Mouse (Mus musculus) lung, adult 2 months (tissue): ENCODE results near the gene Il21. TPM values are rescaled to one million over a fixed set of nuclear protein-coding genes. Genes with fewer than 3 reads are reported as not detected.

Source experiments
- DNase-seq: peaks from one replicate; pipeline ENCODE4 v3.0.0; 2022
- H3K4me1 ChIP-seq: fragments of 200-500 bp; 2 replicates; pipeline ENCODE4 v1.6.1; 2011; ENCODE audit warnings: low read length; ENCODE audit not compliant: control insufficient read depth, insufficient read depth
- H3K4me3 ChIP-seq: fragments of 200-500 bp; replicated peaks from 2 replicates; pipeline ENCODE3; 2011; ENCODE audit warnings: low read depth, mild to moderate bottlenecking, control low read depth, low read length; ENCODE audit errors: extremely low read depth
- CTCF ChIP-seq: fragments of 200-500 bp; IDR thresholded peaks from 2 replicates; pipeline ENCODE4 v1.5.1; 2011; ENCODE audit warnings: mild to moderate bottlenecking, low read length, control low read depth; ENCODE audit not compliant: insufficient read depth
- POLR2A ChIP-seq: fragments of 200-500 bp; IDR thresholded peaks from 2 replicates; pipeline ENCODE4 v1.6.1; 2011; ENCODE audit warnings: low read depth, mild to moderate bottlenecking, control low read depth, low read length, borderline replicate concordance; ENCODE audit errors: extremely low read depth
- WGBS: fragments of 180-500 bp; shearing (Covaris S2); methylation state at CpG from one replicate; pipeline ENCODE4 v1.1.7; 2018; 5-methylcytosine and 5-hydroxymethylcytosine counted together
- polyA plus RNA-seq: library from polyadenylated mRNA; depleted of rRNA; stranded (reverse); fragments of >200 nt; gene quantifications from 2 replicates; pipeline ENCODE4 v1.2.3, GENCODE M21; 2012

The Il21 gene
- polyA plus RNA-seq, 1 experiment, result not detected

GRCm38 (mm10) chr3:37201122-37201916 is 31.1 kb downstream of the Il21 start:
- TF ChIP-seq CTCF, result no peak
- no peak for TF ChIP-seq POLR2A
- 52% methylated on average over 6 of the region's 6 CpGs for WGBS
- no peak overlapping the region for H3K4me3 ChIP-seq
- DNase-seq, result no peak
- H3K4me1 ChIP-seq, result peaks cover 2% of the 10 kb centered on the region; the same call in 1 of the 2 replicates

GRCm38 (mm10) chr3:37198302-37198701 is 34.1 kb downstream of the Il21 start:
- DNase-seq, result no peak
- TF ChIP-seq CTCF, result no peak
- TF ChIP-seq POLR2A, result no peak
- no peak overlapping the region for H3K4me3 ChIP-seq
- H3K4me1 ChIP-seq, result no peaks in the 10 kb centered on the region
- 85% methylated on average over 5 of the region's 5 CpGs for WGBS

- H3K4me1 ChIP-seq, result no peaks in the 10 kb centered on the region
- DNase-seq, result no peak
- WGBS, result 33% methylated on average over 2 of the region's 2 CpGs
- TF ChIP-seq POLR2A (no peak), CTCF (no peak)
- no peak overlapping the region for H3K4me3 ChIP-seq
Measured at GRCm38 (mm10) chr3:37191953-37192352, 40.5 kb downstream of the Il21 start.

- 79% methylated on average over 1 of the region's 1 CpGs for WGBS
- DNase-seq, result no peak
- H3K4me1 ChIP-seq, result no peaks in the 10 kb centered on the region; the same call in 1 of the 2 replicates
Measured at GRCm38 (mm10) chr3:37185534-37185933, 46.9 kb downstream of the Il21 start.

GRCm38 (mm10) chr3:37182415-37183269 is 49.8 kb downstream of the Il21 start:
- Histone ChIP-seq H3K4me3 (no peak overlapping the region), H3K4me1 (no peaks in the 10 kb centered on the region; the same call in 1 of the 2 replicates)
- DNase-seq, result no peak
- WGBS, result 45% methylated on average over 16 of the region's 16 CpGs
- no peak for TF ChIP-seq CTCF
- no peak for TF ChIP-seq POLR2A

More at GRCm38 (mm10) chr3:37185534-37185933, 46.9 kb downstream of the Il21 start:
- TF ChIP-seq POLR2A, result no peak
- no peak overlapping the region for H3K4me3 ChIP-seq

- 50% methylated on average over 2 of the region's 2 CpGs for WGBS
Measured at GRCm38 (mm10) chr3:37181041-37181440, 51.4 kb downstream of the Il21 start.

GRCm38 (mm10) chr3:37180039-37180743 is 52.2 kb downstream of the Il21 start:
- Histone ChIP-seq H3K4me1 (no peaks in the 10 kb centered on the region; the same call in 1 of the 2 replicates), H3K4me3 (no peak overlapping the region)
- DNase-seq, result peak; percentile 14
- 78% methylated on average over 12 of the region's 12 CpGs for WGBS
- TF ChIP-seq POLR2A, result no peak
- peak; percentile 22; the same call in 1 of the 2 replicates for TF ChIP-seq CTCF

More at GRCm38 (mm10) chr3:37181041-37181440, 51.4 kb downstream of the Il21 start:
- Histone ChIP-seq H3K4me1 (no peaks in the 10 kb centered on the region; the same call in 1 of the 2 replicates), H3K4me3 (no peak overlapping the region)
- no peak for DNase-seq
- TF ChIP-seq POLR2A (no peak), CTCF (no peak)

GRCm38 (mm10) chr3:37179472-37179871 is 53.0 kb downstream of the Il21 start:
- WGBS, result 81% methylated on average over 9 of the region's 9 CpGs
- no peak for DNase-seq
- H3K4me3 ChIP-seq, result no peak overlapping the region
- H3K4me1 ChIP-seq, result no peaks in the 10 kb centered on the region; the same call in 1 of the 2 replicates
- no peak for TF ChIP-seq CTCF
- no peak for TF ChIP-seq POLR2A

- H3K4me1 ChIP-seq, result no peaks in the 10 kb centered on the region
- 33% methylated on average over 10 of the region's 10 CpGs for WGBS
- no peak for DNase-seq
- TF ChIP-seq CTCF (no peak), POLR2A (no peak)
- no peak overlapping the region for H3K4me3 ChIP-seq
Measured at GRCm38 (mm10) chr3:37174711-37175572, 57.5 kb downstream of the Il21 start.
